Mouse (Mus musculus): ENCODE measurements around the gene Tnrc18. TPM values are rescaled to one million over a fixed set of nuclear protein-coding genes. Genes with fewer than 3 reads are reported as not detected.

Tnrc18 gene
- total and polyA plus RNA-seq, 3 experiments: 0.71 to 7.7 (median 5.2) TPM

DNA sequence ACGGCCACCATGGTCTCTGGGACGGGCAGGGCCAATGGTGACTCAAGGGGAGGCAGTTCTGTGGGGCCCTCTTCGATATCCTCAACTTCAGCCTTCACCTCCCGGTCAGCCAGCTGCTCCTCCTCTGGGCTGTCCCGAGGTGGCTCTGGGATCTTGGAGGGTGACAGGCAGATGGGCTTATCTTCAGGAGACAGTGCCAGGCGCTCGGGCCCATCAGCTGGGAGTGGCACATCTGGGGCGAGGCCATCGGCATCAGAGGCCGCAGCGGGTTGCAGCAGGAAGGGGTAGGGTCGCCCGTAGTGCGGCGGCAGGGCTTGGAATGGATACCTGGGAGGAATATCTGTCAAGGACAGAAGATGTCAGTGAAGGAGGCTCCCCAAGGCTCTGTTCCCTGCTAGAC is 45.5 kb downstream of the Tnrc18 start:
- Histone ChIP-seq H3K4me3 (replicated peaks in 1 of 3; ENCODE audit: low read depth in 2 of 3, low read length in 2 of 3, poor library complexity in 1 of 3) (no peak overlapping the region), H3K4me1 (ENCODE audit: control insufficient read depth in 1 of 2, insufficient read depth in 2 of 2) (no peaks in the 10 kb centered on the region), H3K27ac (ENCODE audit: insufficient read depth, low read depth) (no peak overlapping the region), H3K4me2 (ENCODE audit: insufficient read depth, low read depth, poor library complexity, severe bottlenecking) (no peak overlapping the region), H3K9ac (ENCODE audit: insufficient read depth, low read depth) (no peak overlapping the region), H3K36me3 (replicated peaks in 1 of 2; ENCODE audit: control insufficient read depth in 1 of 2, insufficient read depth in 1 of 2, low read length in 1 of 2) (peaks cover 50 to 91% of the 10 kb centered on the region in 2 experiments), H3K79me2 (replicated peaks; ENCODE audit: control insufficient read depth, extremely low read depth, insufficient read depth, poor library complexity, severe bottlenecking) (no peaks in the 10 kb centered on the region; the same call in 1 of the 2 replicates), H3K9me3 (replicated peaks; ENCODE audit: low read length) (no peaks in the 10 kb centered on the region), H3K27me3 (replicated peaks) (no peaks in the 10 kb centered on the region)
- dilution Hi-C loops (cut with MboI; ENCODE audit: extremely low pct_ligation_motif_present, extremely low pct_unique_long_range_greater_than_20kb, low sequenced_read_pairs): no loop called here
- TF ChIP-seq KAT2A (IDR thresholded peaks at IDR 0.05; ENCODE audit: insufficient replicate concordance, low read length) (no peak), RAD21 (IDR thresholded peaks at IDR 0.05; ENCODE audit: low read depth, low read length) (no peak), IRF4 (IDR thresholded peaks at IDR 0.05; ENCODE audit: low read depth, low read length) (no peak), HCFC1 (IDR thresholded peaks at IDR 0.05; ENCODE audit: low read depth, low read length) (no peak), NELFE (IDR thresholded peaks at IDR 0.05; ENCODE audit: low read depth, low read length) (no peak), ZMIZ1 (IDR thresholded peaks at IDR 0.05; ENCODE audit: low read depth, low read length) (no peak), PAX5 (IDR thresholded peaks at IDR 0.05; ENCODE audit: low read length) (no peak), CTCF (conservative IDR thresholded peaks at IDR 0.05 in 1 of 2, IDR thresholded peaks at IDR 0.05 in 1 of 2; ENCODE audit: low read depth in 2 of 2, low read length in 2 of 2) (no peak), JUN (IDR thresholded peaks at IDR 0.05; ENCODE audit: insufficient read depth, low read depth, low read length) (no peak), ZC3H11A (IDR thresholded peaks at IDR 0.05; ENCODE audit: low read depth, low read length) (no peak)
- DNase-seq (ENCODE audit: extremely low read depth): no peak
- in situ Hi-C loops (cut with MboI; ENCODE audit: low pct_ligation_motif_present, low pct_unique_long_range_greater_than_20kb, low sequenced_read_pairs): no loop called here

DNA sequence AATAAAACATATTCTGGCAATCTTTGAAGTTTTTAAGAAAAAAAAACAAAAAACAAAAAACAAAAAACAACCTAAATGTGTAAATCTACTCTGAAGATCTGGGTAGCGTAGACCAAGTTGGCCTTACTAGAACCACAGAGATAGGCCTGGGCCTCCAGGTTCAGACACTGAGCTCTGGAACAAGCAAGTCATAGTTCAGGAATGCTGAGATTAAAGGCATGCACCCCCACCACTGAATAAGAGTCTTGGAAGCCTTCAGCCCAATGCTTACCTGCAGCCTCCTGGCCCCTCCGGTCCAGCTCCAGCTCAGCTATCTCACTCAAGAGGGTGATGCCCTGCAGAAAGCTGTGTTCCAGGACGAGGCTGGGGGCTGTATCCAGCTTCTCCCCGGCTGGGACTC is 46.4 kb downstream of the Tnrc18 start:
- TF ChIP-seq NRF1 (IDR thresholded peaks at IDR 0.05; ENCODE audit: low read depth, low read length) (no peak), MAZ (IDR thresholded peaks at IDR 0.05; ENCODE audit: low read depth, low read length) (no peak), SIN3A (IDR thresholded peaks at IDR 0.05; ENCODE audit: low read length) (no peak), TBP (conservative IDR thresholded peaks at IDR 0.05; ENCODE audit: low read depth, low read length) (no peak), TCF12 (IDR thresholded peaks at IDR 0.05; ENCODE audit: low read depth, low read length) (no peak), GABPA (IDR thresholded peaks at IDR 0.05; ENCODE audit: insufficient replicate concordance, low read depth, low read length) (no peak), KAT2A (IDR thresholded peaks at IDR 0.05; ENCODE audit: insufficient replicate concordance, low read length) (no peak), ZKSCAN1 (IDR thresholded peaks at IDR 0.05; ENCODE audit: borderline replicate concordance, low read depth, low read length) (no peak), MEF2A (IDR thresholded peaks at IDR 0.05; ENCODE audit: borderline replicate concordance, low read depth, low read length) (no peak), ZC3H11A (IDR thresholded peaks at IDR 0.05; ENCODE audit: low read depth, low read length) (no peak)
- in situ Hi-C loops (cut with MboI; ENCODE audit: low pct_ligation_motif_present, low pct_unique_long_range_greater_than_20kb, low sequenced_read_pairs) (no loop called here), dilution Hi-C loops (cut with MboI; ENCODE audit: extremely low pct_ligation_motif_present, extremely low pct_unique_long_range_greater_than_20kb, low sequenced_read_pairs) (no loop called here)
- Histone ChIP-seq H3K4me2 (ENCODE audit: insufficient read depth, low read depth, poor library complexity, severe bottlenecking) (no peak overlapping the region), H3K27ac (ENCODE audit: insufficient read depth, low read depth) (no peak overlapping the region), H3K9me3 (replicated peaks; ENCODE audit: low read length) (no peaks in the 10 kb centered on the region), H3K27me3 (replicated peaks) (no peaks in the 10 kb centered on the region), H3K4me1 (ENCODE audit: control insufficient read depth in 1 of 2, insufficient read depth in 2 of 2) (no peaks in the 10 kb centered on the region), H3K4me3 (replicated peaks in 1 of 3; ENCODE audit: low read depth in 2 of 3, low read length in 2 of 3, poor library complexity in 1 of 3) (no peak overlapping the region), H3K79me2 (replicated peaks; ENCODE audit: control insufficient read depth, extremely low read depth, insufficient read depth, poor library complexity, severe bottlenecking) (no peaks in the 10 kb centered on the region; the same call in 1 of the 2 replicates), H3K9ac (ENCODE audit: insufficient read depth, low read depth) (no peak overlapping the region), H3K36me3 (replicated peaks in 1 of 2; ENCODE audit: control insufficient read depth in 1 of 2, insufficient read depth in 1 of 2, low read length in 1 of 2) (peaks cover 48 to 91% of the 10 kb centered on the region in 2 experiments)
- DNase-seq (ENCODE audit: extremely low read depth): no peak

Data from CH12.LX (cell line).